In genomic region chr11:8238498-8238897, GRCm38 (mm10) we compare ENCODE assay signal across 34 mouse cellular contexts.
"Had no signal": no experiment of that assay in that cellular context is flagged by ENCODE, and none has a peak within 500 bp of the region (broad histone marks: within the 10 kb centered on the region; RNA-seq: fewer than 3 reads in every experiment).

No protein-coding gene starts in this region.

- H3K4me1 ChIP-seq: heart, embryonic 10.5 days; heart, embryonic 12.5 days; heart, embryonic 13.5 days; heart, embryonic 15.5 days; hindbrain, embryonic 12.5 days; hindbrain, embryonic 13.5 days; hindbrain, embryonic 15.5 days; intestine, embryonic 15.5 days; kidney, embryonic 15.5 days had no signal

- H3K9me3 ChIP-seq: heart, embryonic 10.5 days; heart, embryonic 13.5 days; heart, embryonic 15.5 days; hindbrain, embryonic 13.5 days; hindbrain, embryonic 15.5 days; intestine, embryonic 15.5 days; kidney, embryonic 15.5 days had no signal

- ATAC-seq: hindbrain, embryonic 16.5 days; hindbrain, postnatal 0 days; inflammation-experienced regulatory T-cells, adult 6 months; intestine, embryonic 15.5 days; intestine, embryonic 16.5 days; intestine, postnatal 0 days had no signal

- H3K9ac ChIP-seq: heart, embryonic 12.5 days; heart, embryonic 13.5 days; heart, embryonic 15.5 days; hindbrain, embryonic 12.5 days; hindbrain, embryonic 13.5 days; hindbrain, embryonic 14.5 days; hindbrain, embryonic 15.5 days; intestine, embryonic 15.5 days; kidney, embryonic 15.5 days had no signal

- DNase-seq: heart, postnatal 10 days; heart, postnatal 14 days; heart, postnatal 36 days; heart, postnatal 4 days; kidney, adult 11 months; kidney, adult 18-20 months; kidney, adult 2 months; kidney, adult 9 months; kidney, postnatal 10 days; kidney, postnatal 14 days; kidney, postnatal 25 days; kidney, postnatal 36 days; kidney, postnatal 4 days; layer of hippocampus, adult 9-11 months; layer of hippocampus, postnatal 36 days had no signal

- H3K27me3 ChIP-seq: heart, embryonic 12.5 days; heart, embryonic 13.5 days; heart, embryonic 15.5 days; hindbrain, embryonic 12.5 days; hindbrain, embryonic 13.5 days; hindbrain, embryonic 15.5 days; intestine, embryonic 15.5 days; kidney, embryonic 15.5 days had no signal

- H3K27ac ChIP-seq: heart, embryonic 10.5 days; heart, embryonic 13.5 days; heart, embryonic 15.5 days; hindbrain, embryonic 10.5 days; hindbrain, embryonic 12.5 days; hindbrain, embryonic 13.5 days; hindbrain, embryonic 14.5 days; hindbrain, embryonic 15.5 days; hindbrain, postnatal 0 days; intestine, embryonic 15.5 days; kidney, embryonic 15.5 days; kidney, postnatal 0 days; layer of hippocampus, adult 2 months had no signal

- H3K36me3 ChIP-seq: heart, embryonic 10.5 days; heart, embryonic 12.5 days; heart, embryonic 13.5 days; heart, embryonic 15.5 days; hindbrain, embryonic 10.5 days; hindbrain, embryonic 12.5 days; hindbrain, embryonic 13.5 days; hindbrain, embryonic 15.5 days; intestine, embryonic 15.5 days; kidney, embryonic 15.5 days had no signal

- H3K4me3 ChIP-seq: heart, embryonic 10.5 days; heart, embryonic 12.5 days; heart, embryonic 13.5 days; heart, embryonic 15.5 days; hindbrain, embryonic 10.5 days; hindbrain, embryonic 12.5 days; hindbrain, embryonic 13.5 days; hindbrain, embryonic 15.5 days; intestine, embryonic 15.5 days; kidney, embryonic 15.5 days; layer of hippocampus, adult 2 months had no signal

- H3K4me2 ChIP-seq: heart, embryonic 11.5 days; heart, embryonic 12.5 days; heart, embryonic 13.5 days; heart, embryonic 15.5 days; hindbrain, embryonic 12.5 days; hindbrain, embryonic 13.5 days; hindbrain, embryonic 14.5 days; hindbrain, embryonic 15.5 days; intestine, embryonic 15.5 days; kidney, embryonic 15.5 days had no signal
